Mouse (Mus musculus) midbrain, embryonic 16.5 days (tissue): ENCODE results near the gene Hlcs. TPM values are rescaled to one million over a fixed set of nuclear protein-coding genes. Genes with fewer than 3 reads are reported as not detected.

Experiments
- ATAC-seq: fragments of 200-750 bp; cut with Nextera tagmentation; 2 replicates; pipeline ENCODE4 v1.8.0; 2017; ENCODE audit warnings: moderate TSS enrichment
- H3K27ac ChIP-seq: fragments of 300-500 bp; sonication (generic); 2 replicates; pipeline ENCODE4 v1.5.1; 2014; ENCODE audit warnings: mild to moderate bottlenecking, low read length, mixed read lengths
- H3K27me3 ChIP-seq: fragments of 300-500 bp; sonication (generic); 2 replicates; pipeline ENCODE4 v1.6.1; 2014; ENCODE audit warnings: low read depth, low read length, mixed read lengths; ENCODE audit not compliant: control insufficient read depth, insufficient read depth
- H3K36me3 ChIP-seq: fragments of 300-500 bp; sonication (generic); 2 replicates; pipeline ENCODE4 v1.6.1; 2014; ENCODE audit warnings: mild to moderate bottlenecking, low read length, moderate library complexity, mixed read lengths; ENCODE audit not compliant: control insufficient read depth, insufficient read depth
- H3K4me1 ChIP-seq: fragments of 300-500 bp; sonication (generic); 2 replicates; pipeline ENCODE4 v1.6.1; 2014; ENCODE audit warnings: mild to moderate bottlenecking, low read length, mixed read lengths; ENCODE audit not compliant: control insufficient read depth, insufficient read depth
- H3K4me2 ChIP-seq: fragments of 300-500 bp; sonication (generic); 2 replicates; pipeline ENCODE4 v1.6.1; 2014; ENCODE audit warnings: mild to moderate bottlenecking, low read length, mixed read lengths
- H3K4me3 ChIP-seq: fragments of 300-500 bp; sonication (generic); 2 replicates; pipeline ENCODE4 v1.5.1; 2014; ENCODE audit warnings: low read depth, mild to moderate bottlenecking, low read length, moderate library complexity, mixed read lengths
- H3K9ac ChIP-seq: fragments of 300-500 bp; sonication (generic); 2 replicates; pipeline ENCODE4 v1.6.1; 2014; ENCODE audit warnings: low read depth, low read length, mixed read lengths
- H3K9me3 ChIP-seq: fragments of 300-500 bp; sonication (generic); replicated peaks from 2 replicates; pipeline ENCODE4 v1.6.1; 2014; ENCODE audit warnings: mild to moderate bottlenecking, low read length, mixed read lengths; ENCODE audit not compliant: control insufficient read depth, poor library complexity, severe bottlenecking
- WGBS: fragments of 180-500 bp; shearing (Covaris S2); extraction: QIAGEN DNeasy Blood & Tissue Kit; methylation state at CpG from one replicate; pipeline ENCODE4 v1.1.7; 2014; 5-methylcytosine and 5-hydroxymethylcytosine counted together
- polyA plus RNA-seq: library from polyadenylated mRNA; unstranded; fragments of >200 nt; fragmentation: Nextera tagmentation; extraction: Ambion mirVana; gene quantifications from 2 replicates; pipeline ENCODE4 v1.2.1, GENCODE M21; 2015

Gene Hlcs
- polyA plus RNA-seq, 1 experiment from 2014 or later: 8.6 TPM

- WGBS: 92% methylated on average over 4 of the region's 4 CpGs
- no peak for ATAC-seq
Measured at GRCm38 (mm10) chr16:94255592-94255991, 57.8 kb downstream of the Hlcs start.

GRCm38 (mm10) chr16:94255035-94255434, 58.3 kb downstream of the Hlcs start:
- Histone ChIP-seq H3K27me3 (no peaks in the 10 kb centered on the region; the same call in none of the 2 replicates), H3K4me1 (peaks cover 4% of the 10 kb centered on the region; the same call in 1 of the 2 replicates), H3K4me2 (no peak overlapping the region), H3K9me3 (no peaks in the 10 kb centered on the region), H3K9ac (no peak overlapping the region), H3K36me3 (no peaks in the 10 kb centered on the region), H3K27ac (no peak overlapping the region), H3K4me3 (no peak overlapping the region)
- ATAC-seq: no peak
- 86% methylated on average over 6 of the region's 6 CpGs for WGBS

More at GRCm38 (mm10) chr16:94255592-94255991, 57.8 kb downstream of the Hlcs start:
- Histone ChIP-seq H3K9ac (no peak overlapping the region), H3K4me2 (no peak overlapping the region), H3K27me3 (no peaks in the 10 kb centered on the region; the same call in none of the 2 replicates), H3K4me3 (no peak overlapping the region), H3K4me1 (peaks cover 4% of the 10 kb centered on the region; the same call in 1 of the 2 replicates), H3K9me3 (no peaks in the 10 kb centered on the region), H3K36me3 (no peaks in the 10 kb centered on the region), H3K27ac (no peak overlapping the region)

- Histone ChIP-seq H3K27ac (no peak overlapping the region), H3K4me2 (no peak overlapping the region), H3K4me3 (no peak overlapping the region), H3K9ac (no peak overlapping the region), H3K27me3 (no peaks in the 10 kb centered on the region; the same call in none of the 2 replicates), H3K9me3 (no peaks in the 10 kb centered on the region), H3K4me1 (peaks cover 4% of the 10 kb centered on the region; the same call in 1 of the 2 replicates), H3K36me3 (no peaks in the 10 kb centered on the region)
- ATAC-seq: no peak
- 38% methylated on average over 12 of the region's 12 CpGs for WGBS
Measured at GRCm38 (mm10) chr16:94254415-94254891, 58.9 kb downstream of the Hlcs start.

GRCm38 (mm10) chr16:94253671-94254414, 59.5 kb downstream of the Hlcs start:
- Histone ChIP-seq H3K4me3 (no peak overlapping the region), H3K9ac (no peak overlapping the region), H3K9me3 (no peaks in the 10 kb centered on the region), H3K36me3 (no peaks in the 10 kb centered on the region), H3K27me3 (no peaks in the 10 kb centered on the region; the same call in none of the 2 replicates), H3K4me1 (peaks cover 4% of the 10 kb centered on the region; the same call in 1 of the 2 replicates), H3K4me2 (no peak overlapping the region), H3K27ac (no peak overlapping the region)
- ATAC-seq: no peak
- 57% methylated on average over 24 of the region's 24 CpGs for WGBS

- no peaks in the 10 kb centered on the region; the same call in none of the 2 replicates for H3K27me3 ChIP-seq
- H3K36me3 ChIP-seq: no peaks in the 10 kb centered on the region
- 81% methylated on average over 13 of the region's 13 CpGs for WGBS
- H3K4me3 ChIP-seq: no peak overlapping the region
- H3K27ac ChIP-seq: no peak overlapping the region
- peaks cover 4% of the 10 kb centered on the region; the same call in 1 of the 2 replicates for H3K4me1 ChIP-seq
- no peak for ATAC-seq
- H3K4me2 ChIP-seq: no peak overlapping the region
- no peaks in the 10 kb centered on the region for H3K9me3 ChIP-seq
- no peak overlapping the region for H3K9ac ChIP-seq
Measured at GRCm38 (mm10) chr16:94251756-94252155, 61.6 kb downstream of the Hlcs start.

- ATAC-seq: no peak
- WGBS: 86% methylated on average over 15 of the region's 15 CpGs
- H3K4me1 ChIP-seq: peaks cover 4% of the 10 kb centered on the region; the same call in 1 of the 2 replicates
Measured at GRCm38 (mm10) chr16:94250640-94251349, 62.6 kb downstream of the Hlcs start.

GRCm38 (mm10) chr16:94250136-94250535, 63.2 kb downstream of the Hlcs start:
- Histone ChIP-seq H3K4me2 (no peak overlapping the region), H3K9ac (no peak overlapping the region), H3K9me3 (no peaks in the 10 kb centered on the region), H3K4me1 (peaks cover 4% of the 10 kb centered on the region; the same call in 1 of the 2 replicates), H3K27me3 (no peaks in the 10 kb centered on the region; the same call in none of the 2 replicates), H3K4me3 (no peak overlapping the region), H3K27ac (no peak overlapping the region), H3K36me3 (no peaks in the 10 kb centered on the region)
- no peak for ATAC-seq
- WGBS: 60% methylated on average over 12 of the region's 12 CpGs

More at GRCm38 (mm10) chr16:94250640-94251349, 62.6 kb downstream of the Hlcs start:
- H3K4me2 ChIP-seq: no peak overlapping the region
- no peak overlapping the region for H3K9ac ChIP-seq
- H3K4me3 ChIP-seq: no peak overlapping the region
- H3K27me3 ChIP-seq: no peaks in the 10 kb centered on the region; the same call in none of the 2 replicates
- H3K36me3 ChIP-seq: no peaks in the 10 kb centered on the region
- no peak overlapping the region for H3K27ac ChIP-seq
- H3K9me3 ChIP-seq: no peaks in the 10 kb centered on the region

GRCm38 (mm10) chr16:94249666-94250065, 63.7 kb downstream of the Hlcs start:
- ATAC-seq: no peak
- 89% methylated on average over 10 of the region's 10 CpGs for WGBS

More at GRCm38 (mm10) chr16:94249666-94250065, 63.7 kb downstream of the Hlcs start:
- Histone ChIP-seq H3K27me3 (no peaks in the 10 kb centered on the region; the same call in 1 of the 2 replicates), H3K9me3 (no peaks in the 10 kb centered on the region), H3K9ac (no peak overlapping the region), H3K4me1 (peaks cover 3% of the 10 kb centered on the region; the same call in 1 of the 2 replicates), H3K27ac (no peak overlapping the region), H3K4me3 (no peak overlapping the region), H3K36me3 (no peaks in the 10 kb centered on the region), H3K4me2 (no peak overlapping the region)
